Mouse (Mus musculus) heart, adult 8-10 months (tissue): ENCODE measurements around the gene Fam32a. TPM values are rescaled to one million over a fixed set of nuclear protein-coding genes. Genes with fewer than 3 reads are reported as not detected.

Experiments
- DNase-seq: peaks from one replicate; pipeline ENCODE4 v3.0.0; 2022; ENCODE audit warnings: low spot score
- total RNA-seq, 4 experiments: library from RNA; stranded (reverse); gene quantifications; 2 replicates each; pipeline ENCODE4 v1.2.4; 2022

The Fam32a gene
- total RNA-seq, 4 experiments from 2014 or later, result 18.4 to 23.2 (median 21.9) TPM

- no peak for DNase-seq
Observed at GRCm38 (mm10) chr8:72240403-72240763, 20.9 kb downstream of the Fam32a start.

DNA sequence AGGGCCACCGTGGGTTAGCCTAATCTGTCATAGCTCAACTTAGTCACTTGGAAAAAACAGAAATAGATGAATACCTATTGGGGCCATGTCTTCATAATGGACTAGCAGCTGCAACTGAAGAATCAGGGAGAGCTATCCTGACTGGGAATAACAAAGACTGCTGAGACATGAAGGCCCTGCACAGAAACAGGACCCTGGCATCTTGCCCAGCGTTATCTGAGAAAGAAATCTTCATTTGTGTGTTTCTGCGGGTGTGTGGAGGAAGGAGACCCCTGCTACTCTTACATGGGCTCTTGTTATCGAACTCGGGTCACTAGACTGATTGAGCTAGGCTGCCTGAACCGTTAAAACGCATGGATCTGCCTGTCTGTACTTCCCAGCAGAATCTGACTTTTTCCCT lies 21.4 kb downstream of the Fam32a start:
- no peak for DNase-seq

- DNase-seq, result no peak
Observed at GRCm38 (mm10) chr8:72242226-72242625, 22.7 kb downstream of the Fam32a start.

DNA sequence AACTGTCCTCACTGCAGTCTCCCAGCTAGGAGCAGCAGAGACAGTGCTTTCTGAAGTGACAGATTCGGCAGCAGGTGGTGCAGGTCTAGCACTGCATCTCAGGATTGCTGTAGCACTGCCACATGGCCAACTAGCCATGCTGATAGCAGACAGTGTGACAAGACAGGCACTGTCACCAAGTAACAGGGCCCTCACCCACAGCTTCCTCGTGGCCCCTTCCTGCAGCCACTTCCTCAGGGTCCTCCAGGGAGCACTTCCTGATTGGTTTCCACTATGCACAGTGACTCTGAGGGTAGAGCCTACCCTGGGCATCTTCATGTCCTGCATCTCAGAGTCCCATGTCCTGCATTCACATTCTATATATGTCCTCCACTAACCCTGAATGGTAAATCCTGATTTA lies 25.1 kb downstream of the Fam32a start:
- no peak for DNase-seq

DNA sequence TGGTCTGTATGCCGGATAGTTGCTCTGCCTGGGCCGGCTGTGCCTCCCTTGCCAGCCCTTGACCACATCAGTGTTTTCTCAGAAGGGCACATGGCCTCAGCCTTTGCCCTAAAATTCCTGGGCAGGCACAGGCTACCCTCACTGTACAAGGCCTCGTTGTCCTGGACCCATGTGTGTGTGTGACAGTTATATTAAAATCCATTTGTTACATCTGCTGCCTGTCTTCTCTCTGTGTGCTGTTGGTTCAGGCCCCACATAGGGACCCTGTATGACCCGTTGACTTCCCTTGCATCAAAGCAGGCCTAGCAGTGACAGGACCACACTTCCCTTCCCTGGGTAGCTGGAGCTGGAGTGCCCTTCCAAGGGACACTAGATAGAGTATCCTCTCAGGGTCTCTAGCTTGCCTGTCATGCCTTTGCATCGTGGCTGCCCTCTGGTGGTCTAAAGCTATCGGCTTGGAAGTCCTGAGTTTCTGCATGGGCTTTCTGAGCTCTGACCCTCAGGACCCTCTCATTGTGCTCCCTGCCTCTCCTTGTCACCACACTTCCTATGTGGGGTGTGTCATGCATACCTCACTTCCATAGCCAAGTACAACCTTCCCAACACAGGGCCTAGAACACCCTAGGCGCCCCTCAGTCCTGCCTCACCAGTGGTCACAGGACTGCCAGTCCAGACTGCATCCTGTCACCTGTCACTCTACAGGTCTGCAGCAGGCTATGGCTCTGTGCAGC lies 37.8 kb downstream of the Fam32a start:
- no peak for DNase-seq

GRCm38 (mm10) chr8:72257902-72258238 lies 38.3 kb downstream of the Fam32a start:
- DNase-seq, result no peak

GRCm38 (mm10) chr8:72259862-72260261 lies 40.3 kb downstream of the Fam32a start:
- no peak for DNase-seq

GRCm38 (mm10) chr8:72260585-72260984 lies 41.1 kb downstream of the Fam32a start:
- DNase-seq, result no peak

DNA sequence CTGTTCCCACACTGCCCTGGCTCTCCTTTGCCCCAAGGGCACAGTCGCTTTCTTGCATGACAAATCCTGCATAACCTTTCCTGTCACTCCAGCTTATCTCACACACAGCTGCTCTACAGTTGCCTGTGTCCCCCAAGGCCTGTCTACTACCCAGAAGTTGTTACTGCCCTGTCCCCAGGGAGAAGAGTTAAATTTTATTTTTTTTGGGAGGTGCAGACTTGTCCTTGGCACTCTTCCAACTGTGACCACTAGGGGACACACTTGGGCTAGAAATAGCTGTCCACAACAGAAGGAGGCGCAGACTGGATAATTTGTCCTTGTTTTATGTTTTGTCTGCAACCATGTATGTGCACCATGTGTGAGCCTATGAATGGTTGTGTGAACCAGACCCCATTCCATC lies 41.5 kb downstream of the Fam32a start:
- DNase-seq, result peak; percentile 84

- no peak for DNase-seq
Observed at GRCm38 (mm10) chr8:72261431-72261830, 41.9 kb downstream of the Fam32a start.

- DNase-seq, result no peak
Observed at GRCm38 (mm10) chr8:72261872-72262271, 42.3 kb downstream of the Fam32a start.

DNA sequence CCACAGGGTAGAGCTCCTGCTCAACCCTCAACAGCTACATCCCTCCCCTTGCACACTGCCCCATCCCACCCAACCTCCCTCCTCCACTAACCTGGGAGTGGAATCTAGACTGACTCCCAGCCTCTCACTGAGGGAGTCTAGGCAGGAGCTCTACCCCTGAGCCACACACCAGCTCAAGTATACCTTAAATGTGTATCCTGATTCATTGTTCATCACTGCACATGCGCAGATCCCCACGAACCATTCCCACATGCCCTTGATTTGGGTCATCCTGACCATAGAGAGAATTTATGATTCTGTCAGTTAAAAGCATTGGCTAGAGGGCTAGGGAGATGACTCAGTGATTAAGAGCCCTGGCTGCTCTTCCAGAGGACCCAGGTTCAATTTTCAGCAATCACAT lies 43.2 kb downstream of the Fam32a start:
- no peak for DNase-seq

DNA sequence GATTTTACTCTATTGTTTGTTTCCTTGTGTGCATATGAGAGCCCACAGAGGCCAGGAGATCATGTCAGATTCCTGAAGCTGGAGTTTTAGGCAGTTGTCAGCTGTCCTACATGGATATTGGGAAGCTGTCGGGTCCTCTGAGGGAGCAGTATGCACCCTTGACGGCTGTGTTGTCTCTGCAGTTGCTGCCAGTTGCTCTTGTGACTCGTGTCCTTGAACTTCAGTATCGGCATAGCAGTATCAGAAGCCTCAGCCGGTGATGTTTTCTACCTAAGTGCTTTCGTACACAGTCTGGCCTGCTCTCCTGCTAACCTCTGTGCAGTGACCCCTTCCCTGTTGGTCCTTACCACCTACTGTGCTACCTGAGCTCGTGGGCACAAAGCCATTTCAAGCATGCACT lies 43.9 kb downstream of the Fam32a start:
- no peak for DNase-seq

DNA sequence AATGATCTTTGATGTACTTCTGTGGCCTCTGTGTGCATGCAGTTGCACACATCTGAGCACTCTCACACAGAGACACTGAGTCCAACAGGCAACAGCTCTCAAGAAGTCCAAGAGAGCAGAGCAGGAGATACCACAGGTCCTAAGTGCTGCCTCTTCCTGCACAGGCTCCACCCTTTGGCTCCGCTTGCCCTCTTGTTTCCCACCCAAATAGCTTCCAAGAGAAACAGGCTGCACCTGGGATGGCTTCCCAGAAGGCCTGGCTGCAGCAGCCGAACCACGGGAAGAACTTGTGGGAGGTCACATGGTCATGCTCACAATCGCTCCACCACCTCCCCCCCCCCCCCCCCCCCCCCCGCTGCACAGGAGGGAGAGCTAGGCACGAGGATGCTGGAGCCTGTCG lies 45.8 kb downstream of the Fam32a start:
- peak; percentile 84 for DNase-seq

DNA sequence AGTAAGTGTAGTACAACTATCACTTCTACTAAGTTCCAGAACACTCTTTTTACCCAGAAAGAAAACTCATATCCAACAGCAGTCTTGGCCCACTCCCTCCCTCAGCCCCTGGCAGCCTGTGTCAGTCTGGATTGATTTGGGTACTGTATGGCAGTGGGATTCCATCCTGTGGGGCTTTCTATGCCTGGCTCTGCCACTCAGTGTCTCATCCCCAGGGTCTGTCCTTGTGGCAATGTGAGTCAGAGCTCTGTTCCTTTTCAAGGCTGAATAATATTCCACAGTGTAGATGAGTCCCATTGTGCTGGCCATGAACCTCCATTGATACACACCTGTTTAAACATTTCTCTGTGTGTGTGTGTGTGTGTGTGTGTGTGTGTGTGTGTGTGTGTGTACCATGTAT lies 47.1 kb downstream of the Fam32a start:
- DNase-seq, result no peak

DNA sequence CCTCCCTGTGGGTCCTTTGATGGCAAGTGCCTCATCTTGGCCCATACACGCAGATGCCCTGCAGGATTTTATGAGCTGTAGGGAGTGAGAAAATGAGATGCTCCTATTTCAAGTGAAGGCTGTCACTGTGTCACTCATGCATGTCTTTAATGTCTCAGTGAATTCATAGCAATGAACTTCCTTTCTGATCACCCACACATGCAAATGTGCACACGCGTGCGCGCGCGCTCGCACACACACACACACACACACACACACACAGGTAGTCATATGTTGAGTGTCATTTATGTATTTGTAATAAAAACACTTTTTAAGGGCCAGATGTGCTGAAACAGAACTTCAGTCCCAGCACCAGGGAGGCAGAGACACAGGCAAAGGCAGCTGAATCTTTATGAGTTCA lies 47.6 kb downstream of the Fam32a start:
- DNase-seq, result no peak

GRCm38 (mm10) chr8:72268356-72268755 lies 48.8 kb downstream of the Fam32a start:
- peak; percentile 96 for DNase-seq

GRCm38 (mm10) chr8:72270606-72271005 lies 51.1 kb downstream of the Fam32a start:
- no peak for DNase-seq

DNA sequence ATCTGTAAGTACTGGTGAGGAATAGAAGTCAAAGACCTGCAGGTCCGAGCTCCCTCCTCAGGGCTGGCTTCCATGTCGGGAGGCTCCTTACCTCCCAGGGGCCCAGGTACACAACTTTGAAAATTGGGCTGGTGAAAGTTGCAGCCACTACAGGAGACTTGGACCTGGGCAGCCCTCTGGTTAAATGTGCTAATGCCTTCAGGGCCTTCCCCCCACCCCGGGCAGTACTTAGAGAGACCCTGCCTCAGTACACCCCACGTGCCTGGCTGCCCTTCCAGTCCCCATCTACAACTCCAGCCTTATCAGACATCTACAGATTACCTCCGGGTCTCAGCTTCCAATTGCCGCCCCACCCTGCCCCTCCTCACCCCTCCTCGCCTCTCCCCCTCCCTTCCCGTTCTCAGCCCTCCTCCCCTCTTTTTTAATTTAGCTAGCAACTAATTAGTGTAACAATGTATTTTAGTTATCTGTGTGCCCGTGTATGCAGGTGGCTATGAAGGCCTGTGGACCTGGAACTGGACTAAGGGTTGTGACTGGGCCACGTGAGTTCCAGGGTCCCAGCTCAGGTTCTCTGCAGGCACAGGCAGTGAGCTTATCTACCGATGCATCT lies 51.6 kb downstream of the Fam32a start:
- no peak for DNase-seq

DNA sequence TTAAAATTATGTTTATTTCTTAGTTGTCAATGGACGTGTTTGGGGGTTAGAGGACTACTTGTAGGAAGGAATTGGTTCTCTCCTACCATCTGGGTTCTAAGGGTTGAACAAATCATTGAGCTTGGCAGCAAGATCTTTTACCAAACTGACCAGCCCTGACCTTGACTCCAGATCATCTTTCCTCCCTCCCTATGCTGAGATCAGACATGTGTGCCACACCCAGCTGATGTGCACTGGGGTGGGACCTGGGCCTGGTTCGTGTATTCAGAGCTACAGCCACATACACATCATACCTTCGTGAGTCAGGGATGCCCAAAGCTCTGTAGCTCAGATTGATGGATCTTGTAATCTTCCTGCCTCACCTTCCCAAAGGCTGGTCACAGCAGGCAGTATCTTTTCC lies 52.2 kb downstream of the Fam32a start:
- no peak for DNase-seq

- no peak for DNase-seq
Observed at GRCm38 (mm10) chr8:72272361-72272760, 52.8 kb downstream of the Fam32a start.

DNA sequence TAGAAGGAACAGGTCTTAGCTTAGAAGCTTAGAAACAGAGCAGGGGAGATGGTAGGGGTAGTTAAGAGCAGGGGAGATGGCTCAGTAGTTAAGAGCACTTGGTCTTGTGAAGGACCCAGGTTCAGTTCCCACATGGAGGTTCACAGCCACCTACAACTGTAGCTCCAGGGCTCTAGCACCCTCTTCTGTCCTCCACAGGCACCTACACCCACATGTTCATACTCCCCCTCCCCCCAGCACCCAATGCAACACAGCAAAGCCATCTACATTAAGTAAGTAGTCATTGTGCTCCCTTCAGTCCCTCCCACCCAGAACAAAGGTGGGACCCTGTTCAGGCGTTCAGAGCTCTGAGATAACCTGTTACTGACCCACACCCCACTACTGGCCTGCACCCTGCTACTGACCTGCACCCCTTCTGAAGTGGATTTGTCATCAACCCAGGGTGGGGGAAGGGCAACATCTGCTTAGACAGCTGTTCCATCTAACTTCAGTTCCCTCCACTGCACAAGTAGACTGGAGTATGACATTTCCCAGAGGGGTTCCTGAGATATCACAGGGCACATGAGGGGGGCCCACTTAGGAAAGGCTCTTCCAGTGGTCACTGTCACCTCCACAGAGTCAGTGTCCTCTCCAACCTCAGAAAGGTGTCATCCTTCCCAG lies 53.7 kb downstream of the Fam32a start:
- DNase-seq, result no peak

DNA sequence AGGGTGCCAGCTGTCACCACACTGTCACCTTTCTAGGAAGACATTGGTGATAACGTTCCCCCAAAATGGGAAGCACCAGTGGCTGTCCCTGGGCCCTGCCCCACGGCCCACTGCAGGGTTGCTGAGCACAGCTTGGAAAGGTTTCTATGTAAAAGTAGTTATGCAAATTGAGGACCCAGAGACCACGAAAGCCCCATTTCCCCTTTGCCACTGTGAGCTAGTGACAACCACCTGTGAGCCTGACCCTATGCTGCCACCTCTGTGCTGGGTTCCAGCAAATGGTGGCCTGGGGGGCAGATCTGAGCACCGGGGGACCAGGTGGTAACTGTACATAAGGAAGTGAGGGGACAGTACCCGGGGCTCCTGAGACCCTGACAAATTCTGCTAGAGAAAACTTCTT lies 54.3 kb downstream of the Fam32a start:
- DNase-seq, result no peak
